Mouse (Mus musculus): Measurements from ENCODE around the gene Kcnh4.

- no peak for TF ChIP-seq POLR2A (IDR thresholded peaks at IDR 0.05; ENCODE audit: insufficient read length, low read depth)
- no peak for TF ChIP-seq MAX (IDR thresholded peaks at IDR 0.05; ENCODE audit: low read depth)
Observed at GRCm38 (mm10) chr11:100713174-100713573, 46.6 kb downstream of the Kcnh4 start.

All from myocyte (in vitro differentiated cells).